Mouse (Mus musculus): Measurements from ENCODE around the gene Ccdc158. TPM values are rescaled to one million over a fixed set of nuclear protein-coding genes. Genes with fewer than 3 reads are reported as not detected.
A peak's percentile ranks its signal among the peaks of the same experiment; 100 is the strongest.

Ccdc158 gene
- total RNA-seq (2021), result not detected
- long read RNA-seq, experiment 1, result 0 reads
- long read RNA-seq, experiment 2, result 0 reads

GRCm38 (mm10) chr5:92674859-92675573, at the start of gene Ccdc158:
TSS of gene Ccdc158 (minus strand) at chr5:92675271.
- DNase-seq, result peak; percentile 41 to 45

GRCm38 (mm10) chr5:92721610-92722009, 46.5 kb upstream of the Ccdc158 start:
- DNase-seq, result no peak

GRCm38 (mm10) chr5:92718856-92719255, 43.8 kb upstream of the Ccdc158 start:
- DNase-seq, result peak in 1 of 2 experiments; percentile 4

GRCm38 (mm10) chr5:92717666-92718360, 42.7 kb upstream of the Ccdc158 start:
- no peak for DNase-seq

- DNase-seq, result no peak
Measured at GRCm38 (mm10) chr5:92715890-92716289, 40.8 kb upstream of the Ccdc158 start.

GRCm38 (mm10) chr5:92715319-92715718, 40.2 kb upstream of the Ccdc158 start:
- DNase-seq, result no peak

- no peak for DNase-seq
Measured at GRCm38 (mm10) chr5:92714886-92715285, 39.8 kb upstream of the Ccdc158 start.

GRCm38 (mm10) chr5:92712621-92713395, 37.7 kb upstream of the Ccdc158 start:
- no peak for DNase-seq

GRCm38 (mm10) chr5:92711666-92712290, 36.7 kb upstream of the Ccdc158 start:
- no peak for DNase-seq

- no peak for DNase-seq
Measured at GRCm38 (mm10) chr5:92710779-92711178, 35.7 kb upstream of the Ccdc158 start.

GRCm38 (mm10) chr5:92707921-92708491, 32.9 kb upstream of the Ccdc158 start:
- no peak for DNase-seq

GRCm38 (mm10) chr5:92703671-92704070, 28.6 kb upstream of the Ccdc158 start:
- DNase-seq, result no peak

GRCm38 (mm10) chr5:92701750-92702149, 26.7 kb upstream of the Ccdc158 start:
- no peak for DNase-seq

- no peak for DNase-seq
Measured at GRCm38 (mm10) chr5:92698837-92699529, 23.9 kb upstream of the Ccdc158 start.

- DNase-seq, result no peak
Measured at GRCm38 (mm10) chr5:92698131-92698836, 23.2 kb upstream of the Ccdc158 start.

GRCm38 (mm10) chr5:92694316-92694995, 19.4 kb upstream of the Ccdc158 start:
- peak; percentile 23 to 28 for DNase-seq

GRCm38 (mm10) chr5:92693744-92694143, 18.7 kb upstream of the Ccdc158 start:
- no peak for DNase-seq

GRCm38 (mm10) chr5:92692206-92693007, 17.3 kb upstream of the Ccdc158 start:
- DNase-seq, result peak; percentile 17 to 26

- DNase-seq, result no peak
Measured at GRCm38 (mm10) chr5:92688569-92688968, 13.5 kb upstream of the Ccdc158 start.

Data from heart, adult 18-20 months (tissue).